Mouse (Mus musculus) spleen, adult 2 months (tissue): Measurements from ENCODE around the gene Tmem171.

Experiments
- CTCF ChIP-seq: fragments of 200-500 bp; IDR thresholded peaks from 2 replicates; pipeline ENCODE4 v1.5.1; 2011; ENCODE audit warnings: mild to moderate bottlenecking, inconsistent platforms; ENCODE audit not compliant: insufficient read depth, insufficient read length, insufficient replicate concordance; ENCODE audit errors: extremely low read depth
- POLR2A ChIP-seq: fragments of 200-500 bp; IDR thresholded peaks from 2 replicates; pipeline ENCODE4 v1.6.1; 2011; ENCODE audit warnings: low read depth, low read length, inconsistent platforms

GRCm38 (mm10) chr13:98695546-98695945 is 912 bp upstream of the Tmem171 start:
- TF ChIP-seq POLR2A: no peak
- no peak for TF ChIP-seq CTCF
